Mouse (Mus musculus): ENCODE data around the gene Blmh. TPM values are rescaled to one million over a fixed set of nuclear protein-coding genes. Genes with fewer than 3 reads are reported as not detected.

Gene Blmh
- polyA plus RNA-seq, 1 experiment, result 31.1 TPM

GRCm38 (mm10) chr11:76897126-76897525 lies 27.5 kb upstream of the Blmh start:
- H3K4me1 ChIP-seq, result peaks cover 74% of the 10 kb centered on the region
- no peak overlapping the region for H3K4me3 ChIP-seq (replicated peaks)
- TF ChIP-seq FLI1 (IDR thresholded peaks at IDR 0.05; ENCODE audit: low read length) (no peak), GATA1 (IDR thresholded peaks at IDR 0.05; ENCODE audit: borderline replicate concordance, low read length) (no peak)
- H3K27me3 ChIP-seq (replicated peaks), result no peaks in the 10 kb centered on the region
- H3K36me3 ChIP-seq (replicated peaks; ENCODE audit: low read length), result no peaks in the 10 kb centered on the region
- H3K9me3 ChIP-seq, result no peaks in the 10 kb centered on the region

- H3K4me3 ChIP-seq (replicated peaks), result peak overlapping the region; percentile 40
- H3K9me3 ChIP-seq, result no peaks in the 10 kb centered on the region
- no peaks in the 10 kb centered on the region for H3K36me3 ChIP-seq (replicated peaks; ENCODE audit: low read length)
- TF ChIP-seq GATA1 (IDR thresholded peaks at IDR 0.05; ENCODE audit: borderline replicate concordance, low read length), result no peak
- no peak for TF ChIP-seq FLI1 (IDR thresholded peaks at IDR 0.05; ENCODE audit: low read length)
- peaks cover 66% of the 10 kb centered on the region for H3K4me1 ChIP-seq
- no peaks in the 10 kb centered on the region for H3K27me3 ChIP-seq (replicated peaks)
These were observed 26.7 kb upstream of the Blmh start for GRCm38 (mm10) chr11:76897871-76898270.

GRCm38 (mm10) chr11:76898751-76899150 lies 25.9 kb upstream of the Blmh start:
- Histone ChIP-seq H3K27me3 (replicated peaks) (peaks cover 1% of the 10 kb centered on the region), H3K9me3 (no peaks in the 10 kb centered on the region), H3K4me1 (peaks cover 58% of the 10 kb centered on the region), H3K36me3 (replicated peaks; ENCODE audit: low read length) (no peaks in the 10 kb centered on the region), H3K4me3 (replicated peaks) (no peak overlapping the region)
- no peak for TF ChIP-seq GATA1 (IDR thresholded peaks at IDR 0.05; ENCODE audit: borderline replicate concordance, low read length)
- no peak for TF ChIP-seq FLI1 (IDR thresholded peaks at IDR 0.05; ENCODE audit: low read length)

- H3K27me3 ChIP-seq (replicated peaks), result peaks cover 2% of the 10 kb centered on the region
- no peak for TF ChIP-seq FLI1 (IDR thresholded peaks at IDR 0.05; ENCODE audit: low read length)
- TF ChIP-seq GATA1 (IDR thresholded peaks at IDR 0.05; ENCODE audit: borderline replicate concordance, low read length), result no peak
- no peaks in the 10 kb centered on the region for H3K36me3 ChIP-seq (replicated peaks; ENCODE audit: low read length)
- H3K4me1 ChIP-seq, result peaks cover 48% of the 10 kb centered on the region
- no peaks in the 10 kb centered on the region for H3K9me3 ChIP-seq
- H3K4me3 ChIP-seq (replicated peaks), result no peak overlapping the region
These were observed 24.6 kb upstream of the Blmh start for GRCm38 (mm10) chr11:76899758-76900738.

- TF ChIP-seq FLI1 (IDR thresholded peaks at IDR 0.05; ENCODE audit: low read length) (no peak), GATA1 (IDR thresholded peaks at IDR 0.05; ENCODE audit: borderline replicate concordance, low read length) (no peak)
- H3K4me1 ChIP-seq, result peaks cover 47% of the 10 kb centered on the region
These were observed 22.8 kb upstream of the Blmh start, which contains the start of gene Tmigd1 for GRCm38 (mm10) chr11:76901579-76902361. Gene Tmigd1 (plus strand): TSS chr11:76902159.

GRCm38 (mm10) chr11:76904340-76904739 lies 20.3 kb upstream of the Blmh start:
- TF ChIP-seq FLI1 (IDR thresholded peaks at IDR 0.05; ENCODE audit: low read length) (no peak), GATA1 (IDR thresholded peaks at IDR 0.05; ENCODE audit: borderline replicate concordance, low read length) (no peak)
- H3K36me3 ChIP-seq (replicated peaks; ENCODE audit: low read length), result no peaks in the 10 kb centered on the region
- peaks cover 34% of the 10 kb centered on the region for H3K4me1 ChIP-seq
- H3K27me3 ChIP-seq (replicated peaks), result peaks cover 4% of the 10 kb centered on the region
- no peak overlapping the region for H3K4me3 ChIP-seq (replicated peaks)
- no peaks in the 10 kb centered on the region for H3K9me3 ChIP-seq

More at GRCm38 (mm10) chr11:76901579-76902361, 22.8 kb upstream of the Blmh start, which contains the start of gene Tmigd1:
- Histone ChIP-seq H3K27me3 (replicated peaks) (peaks cover 4% of the 10 kb centered on the region), H3K36me3 (replicated peaks; ENCODE audit: low read length) (no peaks in the 10 kb centered on the region), H3K9me3 (no peaks in the 10 kb centered on the region), H3K4me3 (replicated peaks) (no peak within 1 kb of the TSS)

GRCm38 (mm10) chr11:76908651-76909050 lies 16.0 kb upstream of the Blmh start:
- Histone ChIP-seq H3K4me1 (peaks cover 61% of the 10 kb centered on the region), H3K4me3 (replicated peaks) (no peak overlapping the region), H3K9me3 (no peaks in the 10 kb centered on the region), H3K27me3 (replicated peaks) (peaks cover 4% of the 10 kb centered on the region), H3K36me3 (replicated peaks; ENCODE audit: low read length) (no peaks in the 10 kb centered on the region)
- TF ChIP-seq FLI1 (IDR thresholded peaks at IDR 0.05; ENCODE audit: low read length) (no peak), GATA1 (IDR thresholded peaks at IDR 0.05; ENCODE audit: borderline replicate concordance, low read length) (no peak)

- H3K4me3 ChIP-seq (replicated peaks), result peak overlapping the region; percentile 74
- TF ChIP-seq FLI1 (IDR thresholded peaks at IDR 0.05; ENCODE audit: low read length) (no peak), GATA1 (IDR thresholded peaks at IDR 0.05; ENCODE audit: borderline replicate concordance, low read length) (no peak)
- no peaks in the 10 kb centered on the region for H3K36me3 ChIP-seq (replicated peaks; ENCODE audit: low read length)
- no peaks in the 10 kb centered on the region for H3K27me3 ChIP-seq (replicated peaks)
- peaks cover 82% of the 10 kb centered on the region for H3K4me1 ChIP-seq
- no peaks in the 10 kb centered on the region for H3K9me3 ChIP-seq
These were observed 13.1 kb upstream of the Blmh start for GRCm38 (mm10) chr11:76911325-76912054.

GRCm38 (mm10) chr11:76912055-76912395 lies 12.6 kb upstream of the Blmh start:
- no peaks in the 10 kb centered on the region for H3K27me3 ChIP-seq (replicated peaks)
- TF ChIP-seq FLI1 (IDR thresholded peaks at IDR 0.05; ENCODE audit: low read length) (no peak), GATA1 (IDR thresholded peaks at IDR 0.05; ENCODE audit: borderline replicate concordance, low read length) (no peak)
- peak overlapping the region; percentile 40 for H3K4me3 ChIP-seq (replicated peaks)
- peaks cover 87% of the 10 kb centered on the region for H3K4me1 ChIP-seq
- no peaks in the 10 kb centered on the region for H3K36me3 ChIP-seq (replicated peaks; ENCODE audit: low read length)
- H3K9me3 ChIP-seq, result no peaks in the 10 kb centered on the region

All from megakaryocyte, embryonic 14.5 days (primary cell).